Mouse (Mus musculus): Measurements from ENCODE around the gene Fam20b.
A peak's percentile ranks its signal among the peaks of the same experiment; 100 is the strongest.

Gene Fam20b

GRCm38 (mm10) chr1:156730802-156731201 is 11.9 kb upstream of the Fam20b start:
- no peak for DNase-seq (ENCODE audit: extremely low spot score)

GRCm38 (mm10) chr1:156727234-156728108 is 8.6 kb upstream of the Fam20b start:
- DNase-seq (ENCODE audit: extremely low spot score): no peak

- DNase-seq (ENCODE audit: extremely low spot score): no peak
Observed at GRCm38 (mm10) chr1:156722089-156722488, 3.2 kb upstream of the Fam20b start.

- no peak for DNase-seq (ENCODE audit: extremely low spot score)
Observed at GRCm38 (mm10) chr1:156720046-156720445, 1.2 kb upstream of the Fam20b start.

- peak; percentile 86 for DNase-seq (ENCODE audit: extremely low spot score)
Observed at GRCm38 (mm10) chr1:156718286-156718949, 468 bp downstream of the Fam20b start.

GRCm38 (mm10) chr1:156717751-156718285 is 1.1 kb downstream of the Fam20b start:
- DNase-seq (ENCODE audit: extremely low spot score): no peak

- DNase-seq (ENCODE audit: extremely low spot score): no peak
Observed at GRCm38 (mm10) chr1:156716681-156717080, 2.2 kb downstream of the Fam20b start.

- DNase-seq (ENCODE audit: extremely low spot score): no peak
Observed at GRCm38 (mm10) chr1:156710472-156711098, 8.3 kb downstream of the Fam20b start.

- no peak for DNase-seq (ENCODE audit: extremely low spot score)
Observed at GRCm38 (mm10) chr1:156708672-156709071, 10.2 kb downstream of the Fam20b start.

- no peak for DNase-seq (ENCODE audit: extremely low spot score)
Observed at GRCm38 (mm10) chr1:156705696-156706285, 13.1 kb downstream of the Fam20b start.

- no peak for DNase-seq (ENCODE audit: extremely low spot score)
Observed at GRCm38 (mm10) chr1:156703444-156703843, 15.4 kb downstream of the Fam20b start.

GRCm38 (mm10) chr1:156702151-156702550 is 16.7 kb downstream of the Fam20b start:
- DNase-seq (ENCODE audit: extremely low spot score): no peak

- no peak for DNase-seq (ENCODE audit: extremely low spot score)
Observed at GRCm38 (mm10) chr1:156686025-156686661, 32.7 kb downstream of the Fam20b start.

- no peak for DNase-seq (ENCODE audit: extremely low spot score)
Observed at GRCm38 (mm10) chr1:156679599-156679998, 39.3 kb downstream of the Fam20b start.

- no peak for DNase-seq (ENCODE audit: extremely low spot score)
Observed at GRCm38 (mm10) chr1:156677230-156677629, 41.7 kb downstream of the Fam20b start.

GRCm38 (mm10) chr1:156676596-156676995 is 42.3 kb downstream of the Fam20b start:
- DNase-seq (ENCODE audit: extremely low spot score): no peak

- peak; percentile 64 for DNase-seq (ENCODE audit: extremely low spot score)
Observed at GRCm38 (mm10) chr1:156676171-156676570, 42.7 kb downstream of the Fam20b start.

GRCm38 (mm10) chr1:156674195-156675000 is 44.5 kb downstream of the Fam20b start, which contains the start of gene Tor3a:
Gene Tor3a, minus strand, starts transcription at chr1:156674356.
- peak; percentile 75 for DNase-seq (ENCODE audit: extremely low spot score)

GRCm38 (mm10) chr1:156673476-156674194 is 45.3 kb downstream of the Fam20b start:
- peak; percentile 50 for DNase-seq (ENCODE audit: extremely low spot score)

All from embryo, embryonic 9.5 days (tissue).